Mouse (Mus musculus): ENCODE data around the gene Krt87. TPM values are rescaled to one million over a fixed set of nuclear protein-coding genes. Genes with fewer than 3 reads are reported as not detected.

The Krt87 gene
- total RNA-seq, 1 experiment, result not detected

DNA sequence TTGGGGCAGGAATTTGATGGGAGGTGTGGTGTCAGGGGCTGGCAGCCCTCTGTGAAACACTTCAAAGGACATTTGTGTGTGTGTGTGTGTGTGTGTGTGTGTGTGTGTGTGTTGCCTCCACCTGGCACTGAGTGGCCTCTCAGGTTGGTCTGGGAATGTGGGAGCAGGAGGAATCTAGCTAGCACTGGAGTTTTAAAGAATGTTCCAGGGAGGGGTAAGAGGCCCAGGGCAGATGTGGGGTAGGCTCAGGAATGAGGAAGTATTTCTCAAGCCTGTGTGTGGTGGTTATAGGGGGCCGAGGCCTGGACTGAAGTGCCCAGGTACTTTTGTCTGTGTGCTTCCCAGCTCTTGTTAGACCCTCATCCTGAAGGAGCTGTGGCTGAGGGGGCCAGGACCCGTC lies 27.8 kb downstream of the Krt87 start, which contains the start of gene Krt7:
Gene Krt7 (plus strand): TSS at position 269 of the 400 bp plus-strand sequence.
- no peak for DNase-seq (ENCODE audit: low read depth, low spot score)
- TF ChIP-seq HCFC1 (IDR thresholded peaks at IDR 0.05; ENCODE audit: borderline replicate concordance, insufficient read depth, low read length) (no peak), MAFK (IDR thresholded peaks at IDR 0.05; ENCODE audit: insufficient read depth, low read depth, low read length) (no peak), ZNF384 (IDR thresholded peaks at IDR 0.05; ENCODE audit: low read depth, low read length) (no peak), ZC3H11A (IDR thresholded peaks at IDR 0.05; ENCODE audit: borderline replicate concordance, low read depth, low read length) (no peak), CHD2 (IDR thresholded peaks at IDR 0.05; ENCODE audit: low read depth, low read length) (no peak)

GRCm38 (mm10) chr15:101398269-101398668 lies 40.3 kb downstream of the Krt87 start:
- Histone ChIP-seq H3K36me3 (ENCODE audit: control insufficient read depth, insufficient read depth, low read length, poor library complexity, severe bottlenecking) (no peaks in the 10 kb centered on the region), H3K27ac (ENCODE audit: insufficient read depth, low read depth, low read length, poor library complexity, severe bottlenecking) (no peak overlapping the region), H3K4me3 (ENCODE audit: insufficient read depth in 1 of 2, low read depth in 1 of 2, low read length in 2 of 2, poor library complexity in 1 of 2, severe bottlenecking in 1 of 2) (no peak overlapping the region), H3K9ac (ENCODE audit: insufficient read depth, low read depth, low read length, poor library complexity, severe bottlenecking) (no peak overlapping the region), H3K4me1 (ENCODE audit: control insufficient read depth in 2 of 2, insufficient read depth in 2 of 2, low read length in 2 of 2, poor library complexity in 1 of 2) (no peaks in the 10 kb centered on the region), H3K9me3 (ENCODE audit: control insufficient read depth, insufficient read depth, low read depth, low read length) (no peaks in the 10 kb centered on the region)
- TF ChIP-seq ZC3H11A (IDR thresholded peaks at IDR 0.05; ENCODE audit: borderline replicate concordance, low read depth, low read length), result no peak
- TF ChIP-seq CHD2 (IDR thresholded peaks at IDR 0.05; ENCODE audit: low read depth, low read length), result no peak
- TF ChIP-seq MAFK (IDR thresholded peaks at IDR 0.05; ENCODE audit: insufficient read depth, low read depth, low read length), result no peak
- no peak for TF ChIP-seq ZNF384 (IDR thresholded peaks at IDR 0.05; ENCODE audit: low read depth, low read length)
- no peak for TF ChIP-seq HCFC1 (IDR thresholded peaks at IDR 0.05; ENCODE audit: borderline replicate concordance, insufficient read depth, low read length)
- DNase-seq (ENCODE audit: low read depth, low spot score), result no peak
- in situ Hi-C loops (cut with MboI; ENCODE audit: low sequenced_read_pairs in 2 of 2, unreplicated experiment in 2 of 2), result no loop called here

More for the DNA sequence above, 27.8 kb downstream of the Krt87 start, which contains the start of gene Krt7:
- Histone ChIP-seq H3K4me3 (ENCODE audit: insufficient read depth in 1 of 2, low read depth in 1 of 2, low read length in 2 of 2, poor library complexity in 1 of 2, severe bottlenecking in 1 of 2) (no peak within 1 kb of the TSS), H3K9me3 (ENCODE audit: control insufficient read depth, insufficient read depth, low read depth, low read length) (no peaks in the 10 kb centered on the region), H3K36me3 (ENCODE audit: control insufficient read depth, insufficient read depth, low read length, poor library complexity, severe bottlenecking) (no peaks in the 10 kb centered on the region), H3K9ac (ENCODE audit: insufficient read depth, low read depth, low read length, poor library complexity, severe bottlenecking) (no peak within 1 kb of the TSS), H3K27ac (ENCODE audit: insufficient read depth, low read depth, low read length, poor library complexity, severe bottlenecking) (no peak within 1 kb of the TSS), H3K4me1 (ENCODE audit: control insufficient read depth in 2 of 2, insufficient read depth in 2 of 2, low read length in 2 of 2, poor library complexity in 1 of 2) (peaks cover 8 to 9% of the 10 kb centered on the region in 2 experiments; a peak in 3 of 4 replicates)
- in situ Hi-C loops (cut with MboI; ENCODE audit: low sequenced_read_pairs in 2 of 2, unreplicated experiment in 2 of 2), result no loop called here

- Histone ChIP-seq H3K9ac (ENCODE audit: insufficient read depth, low read depth, low read length, poor library complexity, severe bottlenecking) (no peak overlapping the region), H3K36me3 (ENCODE audit: control insufficient read depth, insufficient read depth, low read length, poor library complexity, severe bottlenecking) (no peaks in the 10 kb centered on the region), H3K27ac (ENCODE audit: insufficient read depth, low read depth, low read length, poor library complexity, severe bottlenecking) (no peak overlapping the region), H3K4me1 (ENCODE audit: control insufficient read depth in 2 of 2, insufficient read depth in 2 of 2, low read length in 2 of 2, poor library complexity in 1 of 2) (no peaks in the 10 kb centered on the region), H3K4me3 (ENCODE audit: insufficient read depth in 1 of 2, low read depth in 1 of 2, low read length in 2 of 2, poor library complexity in 1 of 2, severe bottlenecking in 1 of 2) (no peak overlapping the region), H3K9me3 (ENCODE audit: control insufficient read depth, insufficient read depth, low read depth, low read length) (no peaks in the 10 kb centered on the region)
- no peak for TF ChIP-seq ZC3H11A (IDR thresholded peaks at IDR 0.05; ENCODE audit: borderline replicate concordance, low read depth, low read length)
- TF ChIP-seq ZNF384 (IDR thresholded peaks at IDR 0.05; ENCODE audit: low read depth, low read length), result no peak
- in situ Hi-C loops (cut with MboI; ENCODE audit: low sequenced_read_pairs in 2 of 2, unreplicated experiment in 2 of 2), result no loop called here
- DNase-seq (ENCODE audit: low read depth, low spot score), result no peak
Observed at GRCm38 (mm10) chr15:101397683-101398082, 40.9 kb downstream of the Krt87 start.

DNA sequence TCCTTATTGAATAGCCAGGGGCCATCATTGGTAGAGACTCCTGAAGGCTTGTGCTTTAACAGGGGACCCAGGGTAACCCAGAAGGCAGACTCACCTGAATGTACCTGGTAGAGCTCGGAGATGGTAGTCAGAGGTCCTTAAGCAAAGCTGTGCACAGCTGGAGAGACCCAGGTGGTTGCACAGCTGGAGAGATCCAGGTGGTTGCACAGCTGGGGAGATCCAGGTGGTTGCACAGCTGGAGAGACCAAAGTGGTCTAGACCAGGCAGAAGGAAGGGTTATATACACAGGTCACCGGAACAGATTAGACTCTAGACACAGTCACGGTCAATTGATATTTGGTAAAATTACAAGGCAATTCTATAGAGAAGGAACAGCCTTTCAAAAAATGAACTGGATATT lies 41.7 kb downstream of the Krt87 start:
- Histone ChIP-seq H3K36me3 (ENCODE audit: control insufficient read depth, insufficient read depth, low read length, poor library complexity, severe bottlenecking) (no peaks in the 10 kb centered on the region), H3K9me3 (ENCODE audit: control insufficient read depth, insufficient read depth, low read depth, low read length) (no peaks in the 10 kb centered on the region), H3K27ac (ENCODE audit: insufficient read depth, low read depth, low read length, poor library complexity, severe bottlenecking) (no peak overlapping the region), H3K9ac (ENCODE audit: insufficient read depth, low read depth, low read length, poor library complexity, severe bottlenecking) (no peak overlapping the region), H3K4me1 (ENCODE audit: control insufficient read depth in 2 of 2, insufficient read depth in 2 of 2, low read length in 2 of 2, poor library complexity in 1 of 2) (no peaks in the 10 kb centered on the region), H3K4me3 (ENCODE audit: insufficient read depth in 1 of 2, low read depth in 1 of 2, low read length in 2 of 2, poor library complexity in 1 of 2, severe bottlenecking in 1 of 2) (no peak overlapping the region)
- TF ChIP-seq ZC3H11A (IDR thresholded peaks at IDR 0.05; ENCODE audit: borderline replicate concordance, low read depth, low read length) (no peak), ZNF384 (IDR thresholded peaks at IDR 0.05; ENCODE audit: low read depth, low read length) (no peak), MAFK (IDR thresholded peaks at IDR 0.05; ENCODE audit: insufficient read depth, low read depth, low read length) (no peak), CHD2 (IDR thresholded peaks at IDR 0.05; ENCODE audit: low read depth, low read length) (no peak), HCFC1 (IDR thresholded peaks at IDR 0.05; ENCODE audit: borderline replicate concordance, insufficient read depth, low read length) (no peak)
- no peak for DNase-seq (ENCODE audit: low read depth, low spot score)
- in situ Hi-C loops (cut with MboI; ENCODE audit: low sequenced_read_pairs in 2 of 2, unreplicated experiment in 2 of 2), result no loop called here

GRCm38 (mm10) chr15:101396466-101396865 lies 42.1 kb downstream of the Krt87 start:
- H3K4me3 ChIP-seq (ENCODE audit: insufficient read depth in 1 of 2, low read depth in 1 of 2, low read length in 2 of 2, poor library complexity in 1 of 2, severe bottlenecking in 1 of 2), result no peak overlapping the region
- no peak overlapping the region for H3K9ac ChIP-seq (ENCODE audit: insufficient read depth, low read depth, low read length, poor library complexity, severe bottlenecking)
- H3K9me3 ChIP-seq (ENCODE audit: control insufficient read depth, insufficient read depth, low read depth, low read length), result no peaks in the 10 kb centered on the region
- H3K27ac ChIP-seq (ENCODE audit: insufficient read depth, low read depth, low read length, poor library complexity, severe bottlenecking), result no peak overlapping the region
- DNase-seq (ENCODE audit: low read depth, low spot score), result no peak
- no peaks in the 10 kb centered on the region for H3K4me1 ChIP-seq (ENCODE audit: control insufficient read depth in 2 of 2, insufficient read depth in 2 of 2, low read length in 2 of 2, poor library complexity in 1 of 2)
- H3K36me3 ChIP-seq (ENCODE audit: control insufficient read depth, insufficient read depth, low read length, poor library complexity, severe bottlenecking), result no peaks in the 10 kb centered on the region
- TF ChIP-seq ZC3H11A (IDR thresholded peaks at IDR 0.05; ENCODE audit: borderline replicate concordance, low read depth, low read length) (no peak), MAFK (IDR thresholded peaks at IDR 0.05; ENCODE audit: insufficient read depth, low read depth, low read length) (no peak), HCFC1 (IDR thresholded peaks at IDR 0.05; ENCODE audit: borderline replicate concordance, insufficient read depth, low read length) (no peak), ZNF384 (IDR thresholded peaks at IDR 0.05; ENCODE audit: low read depth, low read length) (no peak), CHD2 (IDR thresholded peaks at IDR 0.05; ENCODE audit: low read depth, low read length) (no peak)
- in situ Hi-C loops (cut with MboI; ENCODE audit: low sequenced_read_pairs in 2 of 2, unreplicated experiment in 2 of 2), result no loop called here

Measured in ES-E14 (cell line).